Mouse (Mus musculus): Measurements from ENCODE around the gene Cct7.

Cct7 gene

DNA sequence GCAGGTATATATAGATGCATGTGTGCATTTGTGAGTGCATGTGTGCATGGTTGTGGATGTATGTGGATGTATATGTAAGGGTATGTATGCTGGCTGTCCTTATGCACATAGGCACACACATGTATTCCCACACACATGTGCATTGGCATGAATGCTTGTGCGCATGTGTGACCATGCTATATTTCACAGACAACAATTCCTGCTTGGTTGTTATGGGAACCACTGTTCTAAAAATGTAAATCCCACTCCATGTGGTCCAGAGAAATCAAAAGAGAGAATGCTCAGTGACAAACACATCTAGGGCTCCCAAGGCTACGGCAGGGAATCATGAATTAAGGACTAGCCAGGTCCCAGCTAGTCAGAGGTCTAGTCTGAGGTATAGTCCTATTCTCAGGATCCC is 53.6 kb downstream of the Cct7 start:
- no peak for DNase-seq

DNA sequence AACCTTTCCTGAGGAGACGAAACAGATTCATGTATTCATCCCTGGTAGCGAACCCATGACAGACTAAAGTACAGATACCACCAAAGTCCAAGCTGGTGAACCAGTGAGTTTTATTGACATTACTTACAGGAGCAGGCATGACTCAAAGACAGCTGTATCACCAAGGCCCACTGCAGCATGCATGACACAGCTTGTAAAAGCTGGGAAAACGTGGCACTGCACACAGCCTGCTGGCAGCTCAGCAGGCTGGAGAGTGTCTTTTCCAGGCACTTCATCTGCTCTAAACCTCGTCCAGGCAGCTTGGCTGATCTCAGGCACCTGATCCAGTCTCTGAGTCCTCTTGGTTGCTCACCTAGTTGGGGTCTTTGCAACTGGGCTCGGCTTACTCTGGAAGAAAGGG is 57.3 kb downstream of the Cct7 start:
- no peak for DNase-seq

DNA sequence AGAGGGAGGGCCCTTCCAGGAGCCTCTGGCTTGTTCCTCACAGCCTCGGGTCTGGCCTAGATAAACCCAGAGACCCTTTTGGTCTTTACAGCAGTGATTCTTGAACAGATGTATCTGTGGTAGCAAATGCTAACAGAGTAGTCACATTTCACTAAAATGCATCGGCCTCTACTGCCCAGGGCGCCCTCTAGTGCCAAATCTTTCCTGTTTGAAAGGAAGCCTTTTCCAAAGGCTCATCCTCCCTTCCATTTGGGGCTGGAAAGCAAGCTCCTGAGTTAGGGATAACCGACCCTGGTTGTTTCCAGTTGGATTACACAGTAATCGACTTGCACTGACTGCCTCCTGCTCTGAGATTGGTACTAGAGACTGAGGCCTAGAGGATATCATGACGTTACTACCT is 59.2 kb downstream of the Cct7 start:
- DNase-seq, result peak; percentile 77

DNA sequence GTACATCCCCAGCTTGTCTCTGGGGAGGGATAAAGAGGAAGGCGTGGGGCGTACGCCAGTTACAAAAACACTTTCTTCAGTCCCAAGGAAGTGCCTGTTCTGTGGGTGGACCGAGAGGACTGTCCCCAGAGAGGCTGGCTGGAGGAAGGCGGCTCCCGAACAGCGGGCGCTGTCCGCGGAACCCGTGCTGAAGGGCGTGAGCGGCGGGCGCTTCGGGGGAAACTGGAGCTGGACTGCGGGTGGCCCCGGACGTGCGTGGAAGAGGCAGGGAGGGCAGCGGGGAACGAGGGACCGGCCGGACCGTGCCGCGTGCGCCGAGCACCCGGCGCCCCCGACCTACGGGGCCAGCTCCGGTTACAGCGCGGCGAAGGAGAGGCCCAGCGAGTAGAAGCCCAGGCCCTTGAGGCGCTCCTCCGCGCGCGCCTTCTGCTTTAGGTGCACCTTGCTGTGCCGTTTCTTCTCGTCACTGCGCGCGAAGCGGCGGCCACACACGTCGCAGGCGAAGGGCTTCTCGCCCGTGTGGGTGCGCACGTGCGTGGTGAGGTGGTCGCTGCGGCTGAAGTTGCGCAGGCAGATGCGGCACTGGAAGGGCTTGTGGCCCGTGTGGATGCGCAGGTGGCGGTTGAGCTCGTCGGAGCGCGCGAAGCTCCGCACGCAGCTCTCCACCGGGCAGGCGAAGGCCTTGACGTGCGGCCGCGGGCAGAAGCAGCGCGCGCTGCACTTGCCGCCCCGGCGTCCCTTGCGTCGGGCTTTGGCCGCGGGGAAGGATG is 60.2 kb downstream of the Cct7 start:
- DNase-seq, result peak; percentile 61

DNA sequence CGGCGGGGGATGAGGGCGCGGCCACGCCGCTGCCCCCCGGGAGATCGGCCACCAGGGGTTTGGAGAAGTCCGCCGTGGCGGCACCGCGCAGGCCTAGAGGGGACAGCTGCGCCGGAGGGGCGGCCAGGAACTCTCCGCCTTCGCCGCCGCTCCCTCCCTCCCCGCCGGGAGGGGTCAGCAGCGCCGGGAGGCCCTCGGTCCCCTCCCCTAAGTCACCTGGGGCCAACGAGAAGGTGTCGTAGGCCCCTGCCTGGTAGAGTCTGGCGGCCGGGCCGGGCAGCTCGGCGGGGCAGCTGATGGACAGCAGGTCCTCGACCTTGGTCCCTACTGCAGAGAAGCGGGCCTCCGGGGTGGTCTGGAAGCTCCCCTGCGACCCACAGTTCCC is 60.7 kb downstream of the Cct7 start:
- DNase-seq, result no peak

DNA sequence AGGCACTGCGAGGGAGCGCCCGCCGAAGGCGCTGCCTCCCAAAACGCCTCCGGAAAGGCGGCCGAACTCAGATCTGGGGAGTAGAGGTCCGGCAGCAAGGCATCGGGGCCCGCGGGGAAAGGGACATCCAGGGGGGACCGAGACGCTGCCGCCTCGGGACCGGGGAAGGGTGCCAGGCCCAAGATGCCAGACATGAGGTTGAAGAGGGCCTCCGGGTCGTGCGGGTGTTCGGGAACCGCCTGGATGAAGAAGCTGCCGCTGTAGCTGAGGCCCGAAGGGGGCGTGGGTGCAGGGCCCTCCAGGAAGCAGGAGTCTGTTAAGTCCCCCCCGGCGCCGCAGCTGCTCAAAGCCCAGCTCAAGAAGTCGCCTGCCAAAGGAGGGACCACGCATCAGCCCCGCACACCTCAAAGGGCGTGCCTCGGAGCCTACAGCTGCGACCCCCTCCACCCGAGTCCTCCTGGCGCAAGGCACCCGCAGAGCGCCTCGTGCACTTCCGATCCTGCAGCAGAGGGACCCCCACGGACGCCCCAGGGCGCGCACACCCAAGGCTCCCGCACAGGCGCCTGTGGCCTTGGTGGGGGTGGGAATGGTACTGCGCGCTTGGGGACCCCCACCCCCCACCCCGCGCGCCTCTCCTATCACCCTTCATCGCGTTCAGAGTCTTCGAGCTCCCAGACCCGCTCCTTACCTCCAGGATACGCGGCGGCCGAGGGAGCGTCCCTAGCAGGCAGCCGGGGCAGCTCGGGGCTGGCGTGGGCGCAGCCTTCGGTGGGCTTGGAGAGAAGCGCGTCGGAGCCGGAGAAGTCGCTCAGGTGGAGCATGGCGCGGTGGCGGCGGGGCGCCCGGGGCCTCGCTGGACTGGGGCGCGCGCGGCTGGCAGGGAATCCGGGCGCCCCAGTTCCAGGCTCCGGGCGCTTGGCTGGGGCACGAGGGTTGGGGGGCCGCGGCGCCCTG is 61.5 kb downstream of the Cct7 start:
- DNase-seq, result peak; percentile 71

DNA sequence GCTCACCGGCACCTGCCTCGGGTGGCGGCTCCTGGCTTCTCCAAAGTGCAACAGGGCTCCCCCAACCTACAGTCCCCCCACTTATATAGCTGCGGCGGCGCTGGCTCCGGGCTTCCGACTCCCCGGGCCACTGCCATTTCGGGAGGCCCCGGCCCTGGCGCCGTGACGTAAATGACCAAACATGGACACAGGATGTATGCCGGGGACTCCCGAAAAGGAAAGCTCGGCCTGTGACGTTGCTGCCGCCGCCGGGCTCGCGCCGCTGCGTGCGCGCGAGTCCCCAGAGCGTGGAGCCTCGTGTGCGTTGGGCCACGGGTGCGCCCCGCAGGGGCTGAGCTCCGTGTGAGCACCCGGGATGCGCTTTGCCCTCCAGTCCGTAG is 62.2 kb downstream of the Cct7 start, which contains the start of gene Egr4:
TSS of gene Egr4 (minus strand) at position 59 of the 380 bp plus-strand sequence.
- DNase-seq, result peak; percentile 92

DNA sequence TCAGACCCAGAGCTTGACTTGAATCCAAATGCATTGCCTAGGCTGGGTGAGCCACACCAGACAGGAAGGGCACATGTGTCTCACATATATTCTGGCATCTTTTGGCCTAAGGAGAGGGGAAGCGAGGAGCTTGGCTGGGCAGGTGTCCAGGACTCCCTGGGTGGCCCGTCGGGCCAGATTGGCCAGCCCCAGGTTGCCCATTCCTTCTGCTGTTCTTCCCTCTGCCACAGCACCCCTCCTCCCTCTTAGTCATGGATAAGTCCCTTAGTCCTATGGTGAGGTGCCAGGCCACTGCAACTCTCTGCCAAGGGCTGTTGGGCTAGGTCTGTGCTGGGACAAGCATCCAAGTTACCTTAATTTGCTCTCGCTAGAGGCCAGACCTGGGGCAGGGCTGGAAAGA is 64.6 kb downstream of the Cct7 start:
- peak; percentile 98 for DNase-seq

All from cerebellum, adult 9-11 months (tissue).